26 mouse cellular contexts compared by ENCODE assay signal in the genomic region with DNA sequence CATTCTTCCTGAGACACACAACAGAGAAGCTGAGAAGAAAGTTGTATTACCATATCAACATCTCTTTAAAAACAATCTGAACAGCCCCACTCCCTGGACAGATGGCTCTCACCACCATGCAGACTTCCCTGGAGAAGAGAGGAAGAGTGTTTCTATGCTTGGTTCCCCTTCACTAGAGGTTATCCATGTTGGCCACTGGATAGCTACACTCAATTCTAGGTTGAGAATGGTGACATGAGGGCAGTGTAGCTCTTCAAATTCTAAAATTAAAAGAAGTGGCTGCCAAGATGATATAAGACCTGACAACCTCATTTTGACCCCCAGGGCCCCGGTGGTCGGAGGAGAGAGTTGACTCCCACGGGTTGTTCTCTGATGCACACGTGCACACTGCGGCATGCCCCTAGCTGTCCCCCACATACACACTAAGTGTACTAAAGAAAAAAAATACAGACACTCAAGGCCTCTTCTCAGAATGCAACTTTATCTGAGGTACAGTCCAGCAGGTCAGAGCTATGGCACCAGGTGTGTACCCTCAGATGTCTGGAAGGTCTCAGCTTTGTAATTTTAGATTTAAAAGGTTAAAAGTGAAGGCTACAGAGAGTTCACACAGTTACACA.
DNase-seq lines count a peak whose midpoint lies in the region; ATAC-seq and TF ChIP-seq lines count a peak whose summit lies in the region.
"Had no signal": no experiment of that assay in that cellular context is flagged by ENCODE, and none has a peak within 500 bp of the region (broad histone marks: within the 10 kb centered on the region; RNA-seq: fewer than 3 reads in every experiment).

No protein-coding gene starts in this region.

- H3K4me2 ChIP-seq in kidney, embryonic 15.5 days: no peak overlapping the region
- no peak overlapping the region for H3K4me2 ChIP-seq in kidney, postnatal 0 days (ENCODE audit: low read length)
- H3K4me2 ChIP-seq in midbrain, embryonic 11.5 days: no peak overlapping the region
- H3K4me2 ChIP-seq in midbrain, embryonic 15.5 days: no peak overlapping the region
- H3K4me2 ChIP-seq: embryonic facial prominence, embryonic 13.5 days; embryonic facial prominence, embryonic 15.5 days; forebrain, embryonic 12.5 days had no signal

- peak; percentile 69 for ATAC-seq in kidney, embryonic 15.5 days (replicated peaks; ENCODE audit: low FRiP score)
- no peak; the same call in 1 of the 2 replicates for ATAC-seq in kidney, postnatal 0 days (replicated peaks; ENCODE audit: low FRiP score, low read depth)
- ATAC-seq in midbrain, embryonic 11.5 days (ENCODE audit: low FRiP score): no peak
- no peak; the same call in 1 of the 2 replicates for ATAC-seq in midbrain, embryonic 15.5 days (replicated peaks)
- ATAC-seq: activated CD4-positive, CD25-positive, alpha-beta regulatory T cell, adult 4 months; forebrain, embryonic 14.5 days; forebrain, embryonic 16.5 days; Patski had no signal

- no peaks in the 10 kb centered on the region for H3K9me3 ChIP-seq in kidney, embryonic 15.5 days (replicated peaks)
- H3K9me3 ChIP-seq in kidney, postnatal 0 days (replicated peaks; ENCODE audit: low read length): no peaks in the 10 kb centered on the region
- no peaks in the 10 kb centered on the region for H3K9me3 ChIP-seq in midbrain, embryonic 11.5 days (ENCODE audit: control insufficient read depth, low read length)
- H3K9me3 ChIP-seq in midbrain, embryonic 15.5 days: no peaks in the 10 kb centered on the region
- H3K9me3 ChIP-seq: embryonic facial prominence, embryonic 13.5 days; embryonic facial prominence, embryonic 15.5 days; forebrain, embryonic 10.5 days; forebrain, embryonic 12.5 days; G1E had no signal

- no peak for TF ChIP-seq CTCF in kidney, postnatal 0 days (IDR thresholded peaks at IDR 0.05; ENCODE audit: low read depth)

- no peaks in the 10 kb centered on the region for H3K4me1 ChIP-seq in kidney, embryonic 15.5 days
- no peaks in the 10 kb centered on the region for H3K4me1 ChIP-seq in kidney, postnatal 0 days (replicated peaks; ENCODE audit: insufficient read depth, low read length)
- H3K4me1 ChIP-seq in midbrain, embryonic 11.5 days (ENCODE audit: control insufficient read depth, insufficient read depth, low read length): no peaks in the 10 kb centered on the region
- H3K4me1 ChIP-seq in midbrain, embryonic 15.5 days: no peaks in the 10 kb centered on the region
- H3K4me1 ChIP-seq: embryonic facial prominence, embryonic 13.5 days; embryonic facial prominence, embryonic 15.5 days; forebrain, embryonic 10.5 days; forebrain, embryonic 12.5 days had no signal

- H3K27ac ChIP-seq in kidney, embryonic 15.5 days: no peak overlapping the region
- no peak overlapping the region for H3K27ac ChIP-seq in kidney, postnatal 0 days
- H3K27ac ChIP-seq in midbrain, embryonic 11.5 days (ENCODE audit: low read depth, low read length): no peak overlapping the region
- no peak overlapping the region for H3K27ac ChIP-seq in midbrain, embryonic 15.5 days
- H3K27ac ChIP-seq: embryonic facial prominence, embryonic 13.5 days; embryonic facial prominence, embryonic 15.5 days; forebrain, embryonic 10.5 days; forebrain, embryonic 12.5 days had no signal

- no peak overlapping the region for H3K9ac ChIP-seq in kidney, embryonic 15.5 days
- H3K9ac ChIP-seq in kidney, postnatal 0 days (ENCODE audit: low read depth, low read length): no peak overlapping the region
- no peak overlapping the region for H3K9ac ChIP-seq in midbrain, embryonic 11.5 days (ENCODE audit: low read length)
- H3K9ac ChIP-seq in midbrain, embryonic 15.5 days: no peak overlapping the region
- H3K9ac ChIP-seq: embryonic facial prominence, embryonic 13.5 days; embryonic facial prominence, embryonic 15.5 days; forebrain, embryonic 12.5 days had no signal

- H3K4me3 ChIP-seq in kidney, embryonic 15.5 days (replicated peaks): no peak overlapping the region
- no peak overlapping the region for H3K4me3 ChIP-seq in kidney, postnatal 0 days (replicated peaks; ENCODE audit: low read depth, low read length)
- no peak overlapping the region for H3K4me3 ChIP-seq in midbrain, embryonic 11.5 days (ENCODE audit: low read depth, low read length)
- H3K4me3 ChIP-seq in midbrain, embryonic 15.5 days: no peak overlapping the region
- H3K4me3 ChIP-seq: embryonic facial prominence, embryonic 13.5 days; embryonic facial prominence, embryonic 15.5 days; erythroblast, embryonic 14.5 days; forebrain, embryonic 10.5 days; forebrain, embryonic 12.5 days had no signal

- H3K27me3 ChIP-seq in kidney, embryonic 15.5 days: no peaks in the 10 kb centered on the region
- no peaks in the 10 kb centered on the region for H3K27me3 ChIP-seq in kidney, postnatal 0 days (ENCODE audit: insufficient read depth, low read length)
- H3K27me3 ChIP-seq in midbrain, embryonic 11.5 days (ENCODE audit: control insufficient read depth, insufficient read depth, low read length): no peaks in the 10 kb centered on the region
- no peaks in the 10 kb centered on the region for H3K27me3 ChIP-seq in midbrain, embryonic 15.5 days (replicated peaks)
- H3K27me3 ChIP-seq: embryonic facial prominence, embryonic 13.5 days; embryonic facial prominence, embryonic 15.5 days; forebrain, embryonic 12.5 days; Patski had no signal

- no peaks in the 10 kb centered on the region for H3K36me3 ChIP-seq in kidney, embryonic 15.5 days
- H3K36me3 ChIP-seq in kidney, postnatal 0 days (ENCODE audit: insufficient read depth, low read length): no peaks in the 10 kb centered on the region
- H3K36me3 ChIP-seq in midbrain, embryonic 11.5 days (ENCODE audit: control insufficient read depth, insufficient read depth, low read length): no peaks in the 10 kb centered on the region
- H3K36me3 ChIP-seq in midbrain, embryonic 15.5 days (replicated peaks): no peaks in the 10 kb centered on the region
- H3K36me3 ChIP-seq: embryonic facial prominence, embryonic 13.5 days; embryonic facial prominence, embryonic 15.5 days; forebrain, embryonic 10.5 days; forebrain, embryonic 12.5 days; G1E had no signal

- no peak for DNase-seq in kidney, postnatal 14 days
- peak; percentile 16 for DNase-seq in kidney, postnatal 0 days (ENCODE audit: low spot score)
- no peak for DNase-seq in kidney, postnatal 25 days
- peak; percentile 10 for DNase-seq in midbrain, embryonic 11.5 days (ENCODE audit: low spot score, missing footprints)
- DNase-seq in cerebellum, adult 11-12 months: no peak
- DNase-seq: adrenal gland, adult 8-10 months; adrenal gland, postnatal 14 days; adrenal gland, postnatal 36 days; cerebellum, adult 18-20 months; cerebellum, adult 8-10 months; cerebellum, adult 9-11 months; cerebellum, postnatal 14 days; cerebellum, postnatal 36 days; embryo, embryonic 11 days had no signal

- WGBS in kidney, embryonic 15.5 days: 27% methylated on average over 5 of the region's 5 CpGs
- 28% methylated on average over 5 of the region's 5 CpGs for WGBS in kidney, postnatal 0 days
- WGBS in midbrain, embryonic 11.5 days: 92% methylated on average over 5 of the region's 5 CpGs
- 92% methylated on average over 5 of the region's 5 CpGs for WGBS in midbrain, embryonic 15.5 days

Comparison
In these comparisons a context has a peak if more than half of its experiments do, and no peak if none do; other contexts are left out.
1. DNase-seq: peak in kidney, postnatal 0 days (single experiment) and midbrain, embryonic 11.5 days (single experiment); none in kidney, postnatal 14 days (single experiment), kidney, postnatal 25 days (0 of 2) and cerebellum, adult 11-12 months (single experiment).